Mouse (Mus musculus): Measurements from ENCODE around the gene Olfr1315-ps1.

Olfr1315-ps1 gene

DNA sequence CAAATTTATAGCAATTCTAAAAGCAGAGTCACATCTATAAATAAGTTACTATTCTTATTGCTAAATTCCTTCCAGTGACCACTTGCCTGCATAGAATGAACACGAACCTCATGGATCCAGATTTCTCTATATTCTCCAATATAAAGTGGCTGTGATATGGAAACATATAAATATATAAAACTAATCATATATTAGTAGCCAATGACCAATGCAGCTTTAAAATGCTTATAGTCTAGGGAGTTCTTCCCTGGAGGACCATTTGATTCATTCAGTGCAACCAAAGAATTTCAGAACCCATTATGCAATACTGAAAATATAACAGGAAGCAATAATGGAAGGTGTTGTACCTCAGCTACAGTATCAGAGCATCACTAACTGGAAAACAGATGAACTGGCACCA is at the start of gene Olfr1315-ps1:
Gene Olfr1315-ps1, minus strand, starts transcription at position 101 of the 400 bp plus-strand sequence.
- DNase-seq (ENCODE audit: low read depth, low spot score): no peak

DNA sequence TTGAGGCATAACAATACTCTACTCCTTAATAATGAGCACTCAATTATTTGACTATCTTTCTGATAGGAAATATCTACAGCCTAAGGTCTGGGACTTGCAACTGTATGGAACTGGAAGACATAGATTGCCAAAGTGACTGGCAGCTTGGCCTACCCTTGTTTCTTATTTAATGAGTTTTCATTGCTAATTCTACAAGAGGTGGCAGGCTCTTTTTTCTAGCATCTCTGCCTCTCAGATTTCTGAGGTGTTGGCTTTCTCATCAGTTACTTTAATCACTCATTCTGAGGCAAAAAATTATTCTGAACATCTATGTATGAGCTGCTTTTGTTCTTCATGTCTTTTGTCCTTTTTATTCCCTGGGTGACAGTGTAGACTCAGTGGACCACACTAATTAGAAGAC is 38.7 kb upstream of the Olfr1315-ps1 start, which contains the start of gene Olfr1318:
Gene Olfr1318, plus strand, starts transcription at position 301 of the 400 bp plus-strand sequence.
- no peak for DNase-seq (ENCODE audit: low read depth, low spot score)

DNA sequence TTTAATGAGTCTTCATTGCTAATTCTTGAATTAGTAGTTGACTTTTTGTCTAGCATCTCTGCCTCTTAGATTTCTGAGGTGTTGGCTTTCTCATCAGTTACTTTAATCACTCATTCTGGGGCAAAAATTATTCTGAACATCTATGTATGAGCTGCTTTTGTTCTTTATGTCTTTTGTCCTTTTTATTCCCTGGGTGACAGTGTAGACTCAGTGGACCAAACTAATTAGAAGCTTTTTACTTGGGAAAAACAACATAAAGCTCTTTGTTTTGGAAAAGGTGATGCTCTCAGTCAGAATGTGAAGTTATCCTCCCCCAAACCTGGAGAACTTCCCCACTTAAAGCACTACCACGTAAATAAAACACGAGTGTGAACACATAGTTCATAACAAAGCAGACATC is 24.8 kb upstream of the Olfr1315-ps1 start, which contains the start of gene Olfr1317:
Gene Olfr1317, plus strand, starts transcription at position 301 of the 400 bp plus-strand sequence.
- no peak for DNase-seq (ENCODE audit: low read depth, low spot score)

DNA sequence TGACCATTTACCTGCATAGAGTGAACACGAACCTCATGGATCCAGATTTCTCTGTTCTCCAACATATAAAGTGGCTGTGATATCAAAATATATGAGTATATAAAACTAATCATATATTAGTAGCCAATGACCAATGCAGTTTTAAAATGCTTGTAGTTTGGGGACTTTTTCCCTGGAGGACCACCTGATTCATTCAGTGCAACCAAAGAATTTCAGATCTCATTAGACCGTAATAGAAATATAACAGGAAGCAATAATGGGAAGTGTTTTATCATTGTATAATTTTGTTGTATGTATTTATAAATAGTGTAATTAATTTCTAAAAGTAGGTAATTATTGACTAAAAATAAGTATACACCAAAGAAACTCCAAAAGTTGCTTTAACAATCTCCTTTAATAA is 19.6 kb upstream of the Olfr1315-ps1 start, which contains the start of gene Olfr1316:
Gene Olfr1316, minus strand, starts transcription at position 101 of the 400 bp plus-strand sequence.
- no peak for DNase-seq (ENCODE audit: low read depth, low spot score)

DNA sequence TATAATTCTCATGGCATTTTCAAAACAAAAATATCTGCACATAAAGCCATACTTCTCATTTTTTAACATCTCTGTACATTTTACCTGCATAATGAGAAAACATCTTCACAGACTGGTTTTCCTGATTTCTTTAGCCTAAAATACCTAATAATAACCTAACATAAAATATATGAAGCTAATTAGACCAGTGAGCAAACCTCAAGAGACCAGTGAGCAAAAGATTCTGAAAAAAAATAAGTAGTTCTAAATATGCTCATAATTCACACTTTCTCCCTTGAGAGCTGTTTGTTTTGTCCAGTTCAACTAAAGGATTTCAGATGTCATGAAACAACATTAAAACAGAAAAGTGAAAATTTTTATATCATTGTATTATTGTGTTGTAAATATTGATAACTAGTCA is 18.6 kb downstream of the Olfr1315-ps1 start, which contains the start of gene Olfr1314:
Gene Olfr1314, minus strand, starts transcription at position 101 of the 400 bp plus-strand sequence.
- DNase-seq (ENCODE audit: low read depth, low spot score): no peak

DNA sequence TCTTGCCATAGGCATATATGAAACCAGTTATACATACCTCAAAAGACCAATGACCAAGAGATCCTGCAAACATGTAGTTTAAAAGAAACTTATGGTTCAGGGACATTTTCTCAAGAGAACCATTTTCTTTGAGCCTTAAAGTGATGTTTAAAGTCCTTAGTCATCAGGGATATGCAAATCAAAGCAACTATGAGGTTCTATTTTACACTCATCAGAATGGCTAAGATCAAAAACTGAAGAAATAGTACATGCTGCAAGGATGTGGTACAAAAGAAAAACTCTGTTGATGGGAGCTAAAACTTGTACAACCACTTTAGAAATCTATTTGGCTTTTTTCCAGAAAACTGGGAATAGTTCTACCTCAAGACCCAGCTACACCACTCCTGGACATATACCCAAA is 37.5 kb downstream of the Olfr1315-ps1 start, which contains the start of gene Olfr1313:
Gene Olfr1313, minus strand, starts transcription at position 101 of the 400 bp plus-strand sequence.
- no peak for DNase-seq (ENCODE audit: low read depth, low spot score)

Data from CD4-positive, CD25-positive, alpha-beta regulatory T cell, adult 2 months (primary cell).